Mouse (Mus musculus) liver, embryonic 13.5 days (tissue): ENCODE results near the gene Sirt3. TPM values are rescaled to one million over a fixed set of nuclear protein-coding genes. Genes with fewer than 3 reads are reported as not detected.
A peak's percentile ranks its signal among the peaks of the same experiment; 100 is the strongest.
"Not testable (repeated sequence)": the region's sequence is repeated elsewhere in the genome, so short reads cannot be mapped to it uniquely, and the experiment has no call there.

Experiments used
- ATAC-seq: fragments of 200-750 bp; cut with Nextera tagmentation; 2 replicates; pipeline ENCODE4 v1.8.0; 2017; ENCODE audit warnings: low read depth, mild to moderate bottlenecking, moderate number of reproducible peaks, moderate library complexity
- DNase-seq: peaks from one replicate; pipeline ENCODE4 v3.0.0; 2022
- H3K27ac ChIP-seq: fragments of 300-500 bp; sonication (generic); 2 replicates; pipeline ENCODE4 v1.5.1; 2015; ENCODE audit warnings: moderate library complexity, mild to moderate bottlenecking, inconsistent platforms
- H3K27me3 ChIP-seq: fragments of 300-500 bp; sonication (generic); 2 replicates; pipeline ENCODE4 v1.6.1; 2015; ENCODE audit warnings: mild to moderate bottlenecking, inconsistent platforms
- H3K36me3 ChIP-seq: fragments of 300-500 bp; sonication (generic); 2 replicates; pipeline ENCODE4 v1.6.1; 2015; ENCODE audit warnings: mild to moderate bottlenecking, inconsistent platforms
- H3K4me1 ChIP-seq: fragments of 300-500 bp; sonication (generic); replicated peaks from 2 replicates; pipeline ENCODE4 v1.6.1; 2015; ENCODE audit warnings: inconsistent platforms
- H3K4me2 ChIP-seq: fragments of 300-500 bp; sonication (generic); 2 replicates; pipeline ENCODE4 v1.6.1; 2015; ENCODE audit warnings: inconsistent platforms, mild to moderate bottlenecking, moderate library complexity
- H3K4me3 ChIP-seq: fragments of 300-500 bp; sonication (generic); replicated peaks from 2 replicates; pipeline ENCODE4 v1.5.1; 2015; ENCODE audit warnings: mild to moderate bottlenecking, inconsistent platforms
- H3K9ac ChIP-seq: fragments of 300-500 bp; sonication (generic); 2 replicates; pipeline ENCODE4 v1.6.1; 2015; ENCODE audit warnings: mild to moderate bottlenecking, inconsistent platforms
- H3K9me3 ChIP-seq: fragments of 300-500 bp; sonication (generic); replicated peaks from 2 replicates; pipeline ENCODE4 v1.6.1; 2016; ENCODE audit warnings: inconsistent platforms
- whole genome bisulfite sequencing: fragments of 180-500 bp; shearing (Covaris S2); methylation state at CpG from one replicate; pipeline ENCODE4 v1.1.7; 2015; ENCODE audit not compliant: insufficient replicate concordance; 5-methylcytosine and 5-hydroxymethylcytosine counted together
- polyA plus RNA-seq: library from polyadenylated mRNA; unstranded; fragments of >200 nt; fragmentation: Nextera tagmentation; extraction: Ambion mirVana; gene quantifications from 2 replicates; pipeline ENCODE4 v1.2.1, GENCODE M21; 2015

Sirt3 gene
- polyA plus RNA-seq, 1 experiment from 2014 or later = 16.8 TPM

- Histone ChIP-seq H3K9me3 (no peaks in the 10 kb centered on the region), H3K4me2 (no peak overlapping the region), H3K4me1 (no peaks in the 10 kb centered on the region), H3K27ac (no peak overlapping the region; the same call in 1 of the 2 replicates), H3K27me3 (no peaks in the 10 kb centered on the region), H3K4me3 (no peak overlapping the region), H3K9ac (no peak overlapping the region), H3K36me3 (peaks cover 79% of the 10 kb centered on the region)
- no peak for ATAC-seq
- no peak for DNase-seq
- WGBS = 88% methylated on average over 3 of the region's 3 CpGs
Observed at GRCm38 (mm10) chr7:140894611-140895010, 12.5 kb upstream of the Sirt3 start.

GRCm38 (mm10) chr7:140894031-140894430 is 11.9 kb upstream of the Sirt3 start:
- Histone ChIP-seq H3K27ac (no peak overlapping the region), H3K4me2 (no peak overlapping the region), H3K9ac (no peak overlapping the region), H3K4me3 (no peak overlapping the region), H3K36me3 (peaks cover 83% of the 10 kb centered on the region), H3K9me3 (no peaks in the 10 kb centered on the region), H3K4me1 (no peaks in the 10 kb centered on the region), H3K27me3 (no peaks in the 10 kb centered on the region)
- no peak for ATAC-seq
- WGBS = 79% methylated on average over 7 of the region's 7 CpGs
- no peak for DNase-seq

- H3K36me3 ChIP-seq = peaks cover 84% of the 10 kb centered on the region
- not testable (repeated sequence) for H3K4me3 ChIP-seq, H3K9ac ChIP-seq, DNase-seq, H3K27me3 ChIP-seq, ATAC-seq, H3K27ac ChIP-seq, H3K4me2 ChIP-seq, H3K9me3 ChIP-seq, H3K4me1 ChIP-seq
- WGBS = 95% methylated on average over 16 of the region's 16 CpGs
Observed at GRCm38 (mm10) chr7:140890636-140891035, 8.5 kb upstream of the Sirt3 start.

GRCm38 (mm10) chr7:140882469-140882803 is 327 bp upstream of the Sirt3 start:
- H3K27me3 ChIP-seq = no peaks in the 10 kb centered on the region
- H3K4me2 ChIP-seq = peak overlapping the region; percentile 93
- H3K9ac ChIP-seq = peak overlapping the region; percentile 88
- peaks cover 40% of the 10 kb centered on the region for H3K36me3 ChIP-seq
- H3K9me3 ChIP-seq = no peaks in the 10 kb centered on the region
- peaks cover 42% of the 10 kb centered on the region for H3K4me1 ChIP-seq
- peak overlapping the region; percentile 90 for H3K27ac ChIP-seq
- DNase-seq = no peak
- peak overlapping the region; percentile 92 for H3K4me3 ChIP-seq
- ATAC-seq = peak; percentile 24
- WGBS = 0% methylated on average over 12 of the region's 12 CpGs

- Histone ChIP-seq H3K4me3 (peak overlapping the region; percentile 92), H3K4me1 (peaks cover 42% of the 10 kb centered on the region), H3K4me2 (peak overlapping the region; percentile 93), H3K9ac (peak overlapping the region; percentile 88), H3K27me3 (no peaks in the 10 kb centered on the region), H3K9me3 (no peaks in the 10 kb centered on the region), H3K27ac (peak overlapping the region; percentile 90), H3K36me3 (peaks cover 39% of the 10 kb centered on the region)
- 7% methylated on average over 8 of the region's 8 CpGs for WGBS
- DNase-seq = no peak
- no peak for ATAC-seq
Observed at GRCm38 (mm10) chr7:140880865-140881515, 1.1 kb downstream of the Sirt3 start.

- Histone ChIP-seq H3K4me3 (peak overlapping the region; percentile 92), H3K4me2 (peak overlapping the region; percentile 93), H3K27ac (peak overlapping the region; percentile 66), H3K9ac (peak overlapping the region; percentile 88; the same call in 1 of the 2 replicates), H3K27me3 (no peaks in the 10 kb centered on the region), H3K9me3 (no peaks in the 10 kb centered on the region), H3K36me3 (peaks cover 39% of the 10 kb centered on the region), H3K4me1 (peaks cover 42% of the 10 kb centered on the region)
- DNase-seq (no peak), ATAC-seq (no peak)
- 62% methylated on average over 3 of the region's 3 CpGs for WGBS
Observed at GRCm38 (mm10) chr7:140880419-140880818, 1.7 kb downstream of the Sirt3 start.

GRCm38 (mm10) chr7:140879355-140879754 is 2.8 kb downstream of the Sirt3 start:
- peak overlapping the region; percentile 53 for H3K4me2 ChIP-seq
- WGBS = 30% methylated on average over 7 of the region's 7 CpGs
- H3K4me1 ChIP-seq = peaks cover 48% of the 10 kb centered on the region
- no peaks in the 10 kb centered on the region for H3K9me3 ChIP-seq
- peaks cover 39% of the 10 kb centered on the region for H3K36me3 ChIP-seq
- no peak for DNase-seq
- H3K27ac ChIP-seq = peak overlapping the region; percentile 66
- H3K27me3 ChIP-seq = no peaks in the 10 kb centered on the region
- H3K9ac ChIP-seq = peak overlapping the region; percentile 52; the same call in 1 of the 2 replicates
- no peak for ATAC-seq
- peak overlapping the region; percentile 26 for H3K4me3 ChIP-seq

GRCm38 (mm10) chr7:140877364-140877763 is 4.7 kb downstream of the Sirt3 start:
- Histone ChIP-seq H3K9me3 (no peaks in the 10 kb centered on the region), H3K4me2 (no peak overlapping the region), H3K36me3 (peaks cover 39% of the 10 kb centered on the region), H3K27ac (no peak overlapping the region), H3K27me3 (no peaks in the 10 kb centered on the region), H3K4me1 (peaks cover 34% of the 10 kb centered on the region), H3K9ac (no peak overlapping the region), H3K4me3 (no peak overlapping the region)
- 61% methylated on average over 6 of the region's 6 CpGs for WGBS
- no peak for ATAC-seq
- DNase-seq = no peak

- Histone ChIP-seq H3K36me3 (peaks cover 46% of the 10 kb centered on the region), H3K4me3 (no peak overlapping the region), H3K27me3 (no peaks in the 10 kb centered on the region), H3K27ac (no peak overlapping the region), H3K4me2 (no peak overlapping the region), H3K4me1 (peaks cover 13% of the 10 kb centered on the region), H3K9me3 (no peaks in the 10 kb centered on the region), H3K9ac (no peak overlapping the region)
- no peak for ATAC-seq
- 27% methylated on average over 4 of the region's 4 CpGs for WGBS
- no peak for DNase-seq
Observed at GRCm38 (mm10) chr7:140874224-140874623, 7.9 kb downstream of the Sirt3 start.

- Histone ChIP-seq H3K4me3 (no peak overlapping the region), H3K27ac (no peak overlapping the region), H3K9ac (no peak overlapping the region), H3K27me3 (no peaks in the 10 kb centered on the region), H3K9me3 (no peaks in the 10 kb centered on the region), H3K36me3 (peaks cover 83% of the 10 kb centered on the region), H3K4me1 (no peaks in the 10 kb centered on the region), H3K4me2 (no peak overlapping the region)
- DNase-seq (no peak), ATAC-seq (no peak)
- 85% methylated on average over 12 of the region's 12 CpGs for WGBS
Observed at GRCm38 (mm10) chr7:140864761-140865160, 17.3 kb downstream of the Sirt3 start.

- ATAC-seq = no peak
- no peak overlapping the region for H3K4me2 ChIP-seq
- no peak overlapping the region for H3K27ac ChIP-seq
- H3K4me3 ChIP-seq = no peak overlapping the region
- no peak overlapping the region for H3K9ac ChIP-seq
- no peak for DNase-seq
- H3K9me3 ChIP-seq = no peaks in the 10 kb centered on the region
- H3K27me3 ChIP-seq = no peaks in the 10 kb centered on the region
- peaks cover 71% of the 10 kb centered on the region for H3K36me3 ChIP-seq
- peaks cover 21% of the 10 kb centered on the region for H3K4me1 ChIP-seq
- WGBS = 84% methylated on average over 5 of the region's 5 CpGs
Observed at GRCm38 (mm10) chr7:140860728-140861127, 21.4 kb downstream of the Sirt3 start.

GRCm38 (mm10) chr7:140859997-140860396 is 22.1 kb downstream of the Sirt3 start:
- ATAC-seq (no peak), DNase-seq (no peak)
- Histone ChIP-seq H3K4me2 (no peak overlapping the region), H3K27ac (no peak overlapping the region), H3K4me3 (no peak overlapping the region), H3K9me3 (no peaks in the 10 kb centered on the region), H3K9ac (no peak overlapping the region), H3K36me3 (peaks cover 65% of the 10 kb centered on the region), H3K4me1 (peaks cover 28% of the 10 kb centered on the region), H3K27me3 (no peaks in the 10 kb centered on the region)
- WGBS = 67% methylated on average over 6 of the region's 6 CpGs
